Mouse (Mus musculus): ENCODE results near the gene Slc5a12. TPM values are rescaled to one million over a fixed set of nuclear protein-coding genes. Genes with fewer than 3 reads are reported as not detected.

The Slc5a12 gene
- not detected in 2 replicates for total RNA-seq (2017)

- ATAC-seq (ENCODE audit: extremely low read depth, insufficient number of reproducible peaks, low FRiP score, poor library complexity, severe bottlenecking): no peak
Measured at GRCm38 (mm10) chr2:110596932-110597331, at the start of gene Slc5a12. Gene Slc5a12 (plus strand): TSS chr2:110597298.

GRCm38 (mm10) chr2:110556098-110556497 lies 41.0 kb upstream of the Slc5a12 start:
- no peak for ATAC-seq (ENCODE audit: extremely low read depth, insufficient number of reproducible peaks, low FRiP score, poor library complexity, severe bottlenecking)

GRCm38 (mm10) chr2:110562621-110563020 lies 34.5 kb upstream of the Slc5a12 start:
- ATAC-seq (ENCODE audit: extremely low read depth, insufficient number of reproducible peaks, low FRiP score, poor library complexity, severe bottlenecking): no peak

GRCm38 (mm10) chr2:110564673-110565627 lies 32.1 kb upstream of the Slc5a12 start:
- no peak for ATAC-seq (ENCODE audit: extremely low read depth, insufficient number of reproducible peaks, low FRiP score, poor library complexity, severe bottlenecking)

GRCm38 (mm10) chr2:110586692-110587091 lies 10.4 kb upstream of the Slc5a12 start:
- ATAC-seq (ENCODE audit: extremely low read depth, insufficient number of reproducible peaks, low FRiP score, poor library complexity, severe bottlenecking): no peak

GRCm38 (mm10) chr2:110590007-110590406 lies 7.1 kb upstream of the Slc5a12 start:
- ATAC-seq (ENCODE audit: extremely low read depth, insufficient number of reproducible peaks, low FRiP score, poor library complexity, severe bottlenecking): no peak

- no peak for ATAC-seq (ENCODE audit: extremely low read depth, insufficient number of reproducible peaks, low FRiP score, poor library complexity, severe bottlenecking)
Measured at GRCm38 (mm10) chr2:110592276-110592675, 4.8 kb upstream of the Slc5a12 start.

- ATAC-seq (ENCODE audit: extremely low read depth, insufficient number of reproducible peaks, low FRiP score, poor library complexity, severe bottlenecking): no peak
Measured at GRCm38 (mm10) chr2:110644358-110644757, 47.3 kb downstream of the Slc5a12 start.

GRCm38 (mm10) chr2:110644846-110645245 lies 47.7 kb downstream of the Slc5a12 start:
- no peak for ATAC-seq (ENCODE audit: extremely low read depth, insufficient number of reproducible peaks, low FRiP score, poor library complexity, severe bottlenecking)

GRCm38 (mm10) chr2:110663329-110663728 lies 66.2 kb downstream of the Slc5a12 start:
- no peak for ATAC-seq (ENCODE audit: extremely low read depth, insufficient number of reproducible peaks, low FRiP score, poor library complexity, severe bottlenecking)

GRCm38 (mm10) chr2:110671071-110671624 lies 74.0 kb downstream of the Slc5a12 start:
- ATAC-seq (ENCODE audit: extremely low read depth, insufficient number of reproducible peaks, low FRiP score, poor library complexity, severe bottlenecking): no peak

Other genes starting within 250 kb of the Slc5a12 start
- gene Fibin, start 234.1 kb upstream of the Slc5a12 start, total RNA-seq (2017): 0.12 TPM in 1 of 2 replicates, not detected in the other
- gene Muc15, start 124.0 kb downstream of the Slc5a12 start, total RNA-seq (2017): not detected in 2 replicates